Mouse (Mus musculus) hindbrain, embryonic 11.5 days (tissue): ENCODE results near the gene Pkp2. TPM values are rescaled to one million over a fixed set of nuclear protein-coding genes. Genes with fewer than 3 reads are reported as not detected.
"Not testable (repeated sequence)": the region's sequence is repeated elsewhere in the genome, so short reads cannot be mapped to it uniquely, and the experiment has no call there.

ENCODE experiments used
- ATAC-seq: fragments of 200-750 bp; cut with Nextera tagmentation; 2 replicates; pipeline ENCODE4 v1.8.0; 2017; ENCODE audit warnings: mild to moderate bottlenecking, moderate TSS enrichment, moderate library complexity; ENCODE audit not compliant: low FRiP score
- DNase-seq: peaks from one replicate; pipeline ENCODE4 v3.0.0-alpha.2; 2015; ENCODE audit warnings: low spot score
- H3K27ac ChIP-seq: fragments of 300-500 bp; sonication (generic); 2 replicates; pipeline ENCODE4 v1.5.1; 2014; ENCODE audit warnings: mild to moderate bottlenecking, low read depth, low read length
- H3K27me3 ChIP-seq: fragments of 300-500 bp; sonication (generic); 2 replicates; pipeline ENCODE4 v1.6.1; 2014; ENCODE audit warnings: mild to moderate bottlenecking, low read length, moderate library complexity, mixed read lengths; ENCODE audit not compliant: control insufficient read depth, insufficient read depth
- H3K36me3 ChIP-seq: fragments of 300-500 bp; sonication (generic); 2 replicates; pipeline ENCODE4 v1.6.1; 2014; ENCODE audit warnings: mild to moderate bottlenecking, low read length, moderate library complexity, mixed read lengths; ENCODE audit not compliant: control insufficient read depth, insufficient read depth
- H3K4me1 ChIP-seq: fragments of 300-500 bp; sonication (generic); replicated peaks from 2 replicates; pipeline ENCODE4 v1.6.1; 2014; ENCODE audit warnings: low read length, mixed read lengths; ENCODE audit not compliant: control insufficient read depth, insufficient read depth
- H3K4me2 ChIP-seq: fragments of 300-500 bp; sonication (generic); replicated peaks from 2 replicates; pipeline ENCODE4 v1.6.1; 2014; ENCODE audit warnings: mild to moderate bottlenecking, low read depth, low read length
- H3K4me3 ChIP-seq: fragments of 300-500 bp; sonication (generic); 2 replicates; pipeline ENCODE4 v1.5.1; 2014; ENCODE audit warnings: low read depth, low read length
- H3K9ac ChIP-seq: fragments of 300-500 bp; sonication (generic); 2 replicates; pipeline ENCODE4 v1.6.1; 2014; ENCODE audit warnings: low read depth, low read length
- H3K9me3 ChIP-seq: fragments of 300-500 bp; sonication (generic); 2 replicates; pipeline ENCODE4 v1.6.1; 2016; ENCODE audit warnings: low read length; ENCODE audit not compliant: control insufficient read depth
- WGBS: fragments of 180-500 bp; shearing (Covaris S2); extraction: QIAGEN DNeasy Blood & Tissue Kit; methylation state at CpG from one replicate; pipeline ENCODE4 v1.1.7; 2014; 5-methylcytosine and 5-hydroxymethylcytosine counted together
- polyA plus RNA-seq: library from polyadenylated mRNA; unstranded; fragments of >200 nt; fragmentation: Nextera tagmentation; extraction: Ambion mirVana; gene quantifications from 2 replicates; pipeline ENCODE4 v1.2.1, GENCODE M21; 2014

Gene Pkp2
- polyA plus RNA-seq, 1 experiment from 2014 or later, result 4.2 TPM

DNA sequence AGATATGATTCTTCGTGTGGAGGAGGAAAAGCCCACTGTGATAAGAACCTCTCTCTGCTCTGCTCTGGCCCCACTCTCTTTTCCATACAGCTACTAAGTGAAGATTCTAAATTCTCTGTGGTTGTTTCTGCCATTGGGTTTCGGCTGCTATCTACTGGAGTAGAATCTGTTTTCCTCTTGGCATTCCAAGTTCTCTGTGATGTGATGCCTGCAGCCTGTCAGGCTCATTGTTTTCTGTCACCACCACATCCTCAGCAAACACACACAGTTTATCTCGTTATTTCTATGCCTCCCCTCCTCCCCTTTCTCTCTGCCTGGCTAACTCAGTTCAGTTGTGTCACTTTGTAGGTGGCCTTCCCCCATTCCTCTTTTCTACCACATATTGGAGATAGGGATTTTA, 6.7 kb downstream of the Pkp2 start:
- Histone ChIP-seq H3K27ac (no peak overlapping the region), H3K9me3 (no peaks in the 10 kb centered on the region), H3K27me3 (peaks cover 2% of the 10 kb centered on the region), H3K4me1 (peaks cover 2% of the 10 kb centered on the region), H3K4me2 (no peak overlapping the region), H3K4me3 (no peak overlapping the region), H3K36me3 (no peaks in the 10 kb centered on the region), H3K9ac (no peak overlapping the region)
- 51% methylated on average over 3 of the region's 3 CpGs for WGBS
- no peak for DNase-seq
- no peak for ATAC-seq

DNA sequence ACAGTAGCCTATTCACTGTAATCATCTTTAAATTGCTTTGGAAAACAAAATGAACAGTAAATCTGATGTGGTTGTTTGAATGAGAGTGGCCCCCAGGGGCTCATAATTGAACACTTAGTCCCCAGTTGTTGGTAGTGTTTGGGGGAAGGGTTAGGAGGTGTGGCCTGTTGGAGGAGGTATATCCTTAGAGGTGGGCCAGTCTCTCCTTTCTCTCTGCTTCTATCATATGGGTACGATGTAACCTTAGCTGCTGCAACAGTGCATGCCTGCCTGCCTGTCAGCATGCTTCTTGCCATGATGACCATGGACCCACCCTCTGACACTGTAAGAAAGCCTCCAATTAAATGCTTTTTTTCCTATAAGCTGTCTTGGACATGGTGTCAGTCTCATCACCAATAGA, 9.5 kb downstream of the Pkp2 start:
- Histone ChIP-seq H3K4me3 (no peak overlapping the region), H3K36me3 (no peaks in the 10 kb centered on the region), H3K4me1 (peaks cover 2% of the 10 kb centered on the region), H3K27me3 (no peaks in the 10 kb centered on the region), H3K4me2 (no peak overlapping the region), H3K9ac (no peak overlapping the region), H3K27ac (no peak overlapping the region), H3K9me3 (no peaks in the 10 kb centered on the region)
- 46% methylated on average over 1 of the region's 1 CpGs for WGBS
- DNase-seq (no peak), ATAC-seq (no peak; the same call in 1 of the 2 replicates)

DNA sequence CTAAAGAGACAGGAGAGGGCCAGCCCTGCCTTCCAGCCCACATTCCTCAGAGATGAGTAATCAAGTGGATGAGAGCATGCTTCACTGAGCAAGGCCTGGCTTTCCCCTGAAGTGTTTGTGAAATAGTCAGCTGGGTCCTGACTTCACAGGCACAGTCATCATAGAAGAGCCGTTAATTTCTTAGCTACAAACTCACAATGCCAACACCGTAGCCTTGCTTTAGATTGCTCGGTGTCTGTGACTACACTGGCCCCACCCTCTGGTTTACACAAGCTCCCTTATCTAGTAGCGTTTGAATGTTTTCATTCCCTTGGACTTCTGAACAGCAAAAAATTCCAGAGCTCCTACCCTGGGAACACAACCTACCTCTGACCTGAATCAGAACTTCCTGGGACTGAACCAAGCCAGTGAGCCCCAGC, 11.4 kb downstream of the Pkp2 start:
- Histone ChIP-seq H3K27me3 (no peaks in the 10 kb centered on the region), H3K9ac (no peak overlapping the region), H3K4me3 (no peak overlapping the region), H3K4me2 (no peak overlapping the region), H3K4me1 (peaks cover 2% of the 10 kb centered on the region), H3K36me3 (no peaks in the 10 kb centered on the region), H3K9me3 (no peaks in the 10 kb centered on the region), H3K27ac (no peak overlapping the region)
- WGBS, result 24% methylated on average over 4 of the region's 4 CpGs
- ATAC-seq, result peak; percentile 81
- DNase-seq, result peak; percentile 37

DNA sequence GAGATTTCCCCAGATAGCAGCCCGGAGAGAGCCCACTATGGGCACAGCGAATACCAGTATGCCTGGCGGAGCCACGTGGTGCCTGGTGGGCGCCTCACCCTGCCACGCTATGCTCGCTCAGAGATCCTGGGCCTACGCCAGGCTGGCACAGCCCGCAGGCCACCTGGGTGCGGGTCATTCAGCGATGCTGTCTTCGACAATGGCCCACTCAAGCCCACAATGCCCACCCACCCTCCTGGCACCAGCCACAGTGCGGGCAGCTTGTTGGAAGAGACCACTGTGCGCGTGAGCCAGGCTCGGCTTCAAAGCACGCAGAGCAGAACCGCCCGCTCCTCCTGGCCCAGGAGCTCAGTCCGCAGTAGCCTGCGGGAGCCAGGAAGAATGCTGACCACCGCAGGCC, 12.7 kb downstream of the Pkp2 start:
- Histone ChIP-seq H3K9me3 (no peaks in the 10 kb centered on the region), H3K27ac (no peak overlapping the region), H3K9ac (no peak overlapping the region), H3K4me2 (no peak overlapping the region), H3K36me3 (no peaks in the 10 kb centered on the region), H3K27me3 (no peaks in the 10 kb centered on the region), H3K4me1 (peaks cover 2% of the 10 kb centered on the region), H3K4me3 (no peak overlapping the region)
- 93% methylated on average over 22 of the region's 22 CpGs for WGBS
- DNase-seq (no peak), ATAC-seq (no peak)

DNA sequence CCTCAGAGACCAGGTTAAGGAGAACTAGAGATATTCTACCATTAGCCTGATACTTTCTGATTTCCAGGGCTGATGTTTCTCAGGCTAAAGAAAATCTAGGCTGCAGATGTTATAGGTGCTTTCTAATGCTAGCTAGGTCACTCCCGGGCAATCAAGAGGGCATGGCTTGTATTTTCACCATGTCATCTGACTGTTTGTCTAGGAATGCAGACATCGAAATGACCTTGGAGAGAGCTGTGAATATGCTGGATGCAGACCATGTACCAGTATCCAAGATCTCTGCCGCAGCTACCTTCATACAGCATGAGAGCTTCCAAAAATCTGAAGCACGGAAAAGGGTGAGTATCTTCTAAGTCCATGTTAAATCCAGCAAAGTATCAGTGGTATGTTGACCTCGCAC, 17.3 kb downstream of the Pkp2 start:
- Histone ChIP-seq H3K27me3 (no peaks in the 10 kb centered on the region), H3K4me1 (no peaks in the 10 kb centered on the region), H3K4me3 (no peak overlapping the region), H3K4me2 (no peak overlapping the region), H3K9me3 (no peaks in the 10 kb centered on the region), H3K36me3 (no peaks in the 10 kb centered on the region), H3K27ac (no peak overlapping the region), H3K9ac (no peak overlapping the region)
- DNase-seq (no peak), ATAC-seq (no peak)
- WGBS, result 92% methylated on average over 5 of the region's 5 CpGs

DNA sequence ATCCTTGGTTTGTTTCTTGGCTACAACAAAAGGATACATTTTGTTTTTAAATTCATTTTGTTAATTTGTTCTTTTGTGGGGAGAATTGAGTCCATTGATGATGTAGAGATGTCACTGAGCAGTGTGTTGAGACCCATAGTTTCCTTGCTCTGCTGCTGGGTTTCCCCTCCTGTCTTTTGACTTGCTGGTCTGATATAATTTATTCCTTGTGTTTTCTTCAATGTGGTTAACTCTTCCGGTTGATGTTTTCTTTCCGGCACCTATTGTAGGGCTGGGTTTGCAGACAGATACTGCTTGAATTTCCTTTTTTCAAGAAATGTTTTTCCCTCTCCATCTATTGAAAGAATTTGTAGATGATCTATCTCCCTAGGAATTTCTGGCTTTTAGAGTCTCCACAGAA, 20.8 kb downstream of the Pkp2 start:
- Histone ChIP-seq H3K4me1 (no peaks in the 10 kb centered on the region), H3K4me2 (no peak overlapping the region), H3K9me3 (no peaks in the 10 kb centered on the region), H3K27me3 (no peaks in the 10 kb centered on the region), H3K27ac (no peak overlapping the region), H3K9ac (no peak overlapping the region), H3K36me3 (no peaks in the 10 kb centered on the region), H3K4me3 (no peak overlapping the region)
- 96% methylated on average over 2 of the region's 2 CpGs for WGBS
- DNase-seq, result no peak
- ATAC-seq, result no peak

DNA sequence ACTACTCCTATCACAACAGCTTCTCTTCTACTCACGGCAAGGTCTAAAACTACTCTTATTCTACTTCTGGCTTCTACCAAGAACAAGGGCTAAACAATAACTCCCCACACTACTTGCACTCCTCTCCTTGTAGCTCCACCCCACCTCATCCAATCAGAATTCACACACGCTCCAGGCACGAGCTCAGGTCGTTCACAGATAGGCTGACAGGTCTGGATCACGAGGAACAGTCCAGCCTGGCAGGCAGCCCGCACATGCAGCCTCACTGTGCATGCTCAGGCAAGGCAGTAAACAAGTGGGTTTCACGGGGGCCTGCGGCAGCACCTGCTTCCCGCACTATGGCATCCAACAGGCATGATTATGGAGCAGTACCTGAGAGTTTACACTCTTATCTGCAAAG, 23.6 kb downstream of the Pkp2 start:
- 90% methylated on average over 9 of the region's 9 CpGs for WGBS
- H3K9me3 ChIP-seq, ATAC-seq: not testable (repeated sequence)

DNA sequence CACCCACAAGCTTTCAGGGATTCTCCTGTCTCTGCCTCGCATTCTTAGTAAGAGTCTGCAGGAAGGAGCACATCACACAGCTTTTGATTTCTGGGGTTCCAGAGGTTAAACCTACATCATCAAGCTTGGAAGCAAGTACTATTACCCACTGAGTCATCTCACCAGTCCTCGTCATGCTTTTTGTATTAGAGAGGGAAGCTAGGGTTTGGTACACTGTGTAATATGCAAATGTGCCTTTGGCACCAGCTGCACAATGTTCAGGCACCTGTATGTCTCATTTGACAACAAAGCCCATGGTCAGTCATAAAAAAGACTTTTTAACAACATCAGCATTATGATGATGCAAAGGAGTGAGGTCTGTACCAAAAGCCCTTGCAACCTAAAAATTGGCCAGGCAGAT, 25.2 kb downstream of the Pkp2 start:
- Histone ChIP-seq H3K4me1 (no peaks in the 10 kb centered on the region), H3K4me2 (no peak overlapping the region), H3K27me3 (no peaks in the 10 kb centered on the region), H3K4me3 (no peak overlapping the region), H3K9ac (no peak overlapping the region), H3K9me3 (no peaks in the 10 kb centered on the region), H3K36me3 (no peaks in the 10 kb centered on the region), H3K27ac (no peak overlapping the region)
- WGBS, result 83% methylated on average over 2 of the region's 2 CpGs
- DNase-seq (no peak), ATAC-seq (no peak)

More for the DNA sequence above, 23.6 kb downstream of the Pkp2 start:
- not testable (repeated sequence) for H3K4me1 ChIP-seq, H3K9ac ChIP-seq, DNase-seq, H3K4me2 ChIP-seq, H3K27me3 ChIP-seq, H3K4me3 ChIP-seq, H3K36me3 ChIP-seq, H3K27ac ChIP-seq

DNA sequence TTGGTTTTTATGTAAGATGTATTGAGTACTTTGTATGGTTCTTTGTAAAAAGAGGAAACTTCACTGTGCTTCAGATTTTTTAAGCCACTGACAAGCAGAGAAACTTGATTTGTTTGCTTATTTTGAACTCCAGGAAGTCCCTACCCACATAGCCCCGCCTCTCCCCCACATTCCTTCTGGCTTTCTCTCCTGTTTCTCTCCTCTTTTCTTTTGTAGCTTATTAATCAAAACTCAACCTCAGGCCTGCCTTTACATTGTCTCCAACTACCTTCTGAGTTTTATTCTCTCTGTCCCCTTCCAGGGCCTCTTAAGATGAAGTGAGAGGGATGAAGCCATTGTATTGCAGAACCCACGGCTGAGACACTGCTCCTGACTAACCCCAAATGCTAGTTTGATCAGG, 31.6 kb downstream of the Pkp2 start:
- Histone ChIP-seq H3K4me1 (no peaks in the 10 kb centered on the region), H3K27me3 (no peaks in the 10 kb centered on the region), H3K9me3 (no peaks in the 10 kb centered on the region), H3K27ac (no peak overlapping the region), H3K9ac (no peak overlapping the region), H3K36me3 (no peaks in the 10 kb centered on the region), H3K4me2 (no peak overlapping the region), H3K4me3 (no peak overlapping the region)
- whole genome bisulfite sequencing, result 56% methylated on average over 2 of the region's 2 CpGs
- ATAC-seq (no peak), DNase-seq (no peak)
